Mouse (Mus musculus) gastrocnemius, postnatal 36 days (tissue): ENCODE results near the gene Tmem167b. TPM values are rescaled to one million over a fixed set of nuclear protein-coding genes. Genes with fewer than 3 reads are reported as not detected.
"Not testable (repeated sequence)": the region's sequence is repeated elsewhere in the genome, so short reads cannot be mapped to it uniquely, and the experiment has no call there.

Experiments used
- DNase-seq, 2 experiments: peaks; one replicate each; pipeline ENCODE4 v3.0.0; 2022
- intact Hi-C: fragments of 180-260 bp; cut with DNase I; formaldehyde crosslinking; loops from one replicate; pipeline ENCODE4 v1.15.1; 2025
- long read RNA-seq, 2 experiments: library from polyadenylated mRNA; stranded (forward); transcript quantifications; one replicate each; pipeline ENCODE4 v2.0.0; 2021
- total RNA-seq, 2 experiments: library from RNA; stranded (reverse); gene quantifications; 2 replicates each; pipeline ENCODE4 v1.2.3; 2021

Gene Tmem167b
- 10 to 100 TPM; 12.3 to 14.0 TPM for total RNA-seq
- long read RNA-seq, experiment 1, transcript Tmem167b-201 (3 exons, 2,864 nt) = major isoform, 11 of 13 reads
- long read RNA-seq, experiment 1, partial matches to known transcripts = 2 of 13 reads
- long read RNA-seq, experiment 1, other reads (novel, unspliced or antisense) = 0 of 13 reads
- long read RNA-seq, experiment 2, transcript Tmem167b-201 (3 exons, 2,864 nt) = major isoform, 5 of 10 reads
- long read RNA-seq, experiment 2, partial matches to known transcripts = 0 of 10 reads
- long read RNA-seq, experiment 2, other reads (novel, unspliced or antisense) = 5 of 10 reads

DNA sequence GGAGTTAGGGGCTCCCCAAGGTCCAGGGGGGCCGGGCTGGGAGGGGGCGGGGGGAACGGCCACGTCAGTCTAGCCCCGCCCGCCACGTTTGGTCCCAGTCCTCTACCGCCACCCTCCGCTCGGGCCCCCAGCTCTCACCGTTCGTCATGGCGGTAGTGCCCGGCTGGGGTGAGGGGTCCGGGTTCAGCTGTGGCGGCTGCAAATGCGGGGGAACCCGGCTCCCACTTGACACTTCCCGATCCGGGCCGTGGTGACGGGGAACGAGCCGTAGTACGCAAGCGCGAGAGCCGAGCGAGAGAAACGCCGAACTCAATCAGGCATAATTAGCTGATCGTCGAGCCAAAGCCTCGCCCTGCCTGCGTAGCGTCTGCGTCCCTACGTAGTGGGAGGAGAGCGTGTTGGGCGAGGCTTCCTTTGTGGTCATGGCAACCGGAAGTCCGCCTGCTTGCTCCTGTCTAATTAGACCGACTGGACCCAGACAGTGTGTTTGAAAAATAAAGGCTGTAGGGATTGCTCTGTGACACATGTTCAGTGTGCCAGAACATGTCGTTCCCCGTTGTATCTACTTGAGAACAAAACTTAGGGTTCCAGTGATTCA, at the start of gene Tmem167b:
Gene Tmem167b, minus strand, starts transcription at position 334 of the 598 bp plus-strand sequence.
- intact Hi-C loops = loop anchor here (2.0 to 5.0 kb wide), 2 partner anchors 90 to 161 kb away; partner anchors contain the start of gene Clcc1
- peak; percentile 94 to 95 for DNase-seq

DNA sequence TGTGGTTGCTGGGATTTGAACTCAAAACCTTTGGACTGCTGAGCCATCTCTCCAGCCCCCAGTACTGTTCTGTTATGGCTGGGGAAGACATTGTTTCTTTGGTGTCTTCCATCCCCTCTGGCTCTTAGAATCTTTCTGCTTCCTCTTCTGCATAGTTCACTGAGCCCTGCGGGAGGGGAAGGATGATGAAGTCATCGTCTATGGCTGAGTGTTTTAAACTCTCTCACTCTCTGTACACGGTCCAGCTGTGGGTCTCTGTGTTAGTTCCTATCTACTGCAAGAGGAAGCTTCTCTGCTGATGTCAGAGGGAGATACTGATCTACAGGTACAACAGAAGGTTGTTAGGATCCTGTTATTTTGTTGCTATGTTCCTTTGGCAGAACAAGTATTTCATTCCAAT, 46.6 kb upstream of the Tmem167b start:
- DNase-seq = no peak
- intact Hi-C loops = no loop called here

DNA sequence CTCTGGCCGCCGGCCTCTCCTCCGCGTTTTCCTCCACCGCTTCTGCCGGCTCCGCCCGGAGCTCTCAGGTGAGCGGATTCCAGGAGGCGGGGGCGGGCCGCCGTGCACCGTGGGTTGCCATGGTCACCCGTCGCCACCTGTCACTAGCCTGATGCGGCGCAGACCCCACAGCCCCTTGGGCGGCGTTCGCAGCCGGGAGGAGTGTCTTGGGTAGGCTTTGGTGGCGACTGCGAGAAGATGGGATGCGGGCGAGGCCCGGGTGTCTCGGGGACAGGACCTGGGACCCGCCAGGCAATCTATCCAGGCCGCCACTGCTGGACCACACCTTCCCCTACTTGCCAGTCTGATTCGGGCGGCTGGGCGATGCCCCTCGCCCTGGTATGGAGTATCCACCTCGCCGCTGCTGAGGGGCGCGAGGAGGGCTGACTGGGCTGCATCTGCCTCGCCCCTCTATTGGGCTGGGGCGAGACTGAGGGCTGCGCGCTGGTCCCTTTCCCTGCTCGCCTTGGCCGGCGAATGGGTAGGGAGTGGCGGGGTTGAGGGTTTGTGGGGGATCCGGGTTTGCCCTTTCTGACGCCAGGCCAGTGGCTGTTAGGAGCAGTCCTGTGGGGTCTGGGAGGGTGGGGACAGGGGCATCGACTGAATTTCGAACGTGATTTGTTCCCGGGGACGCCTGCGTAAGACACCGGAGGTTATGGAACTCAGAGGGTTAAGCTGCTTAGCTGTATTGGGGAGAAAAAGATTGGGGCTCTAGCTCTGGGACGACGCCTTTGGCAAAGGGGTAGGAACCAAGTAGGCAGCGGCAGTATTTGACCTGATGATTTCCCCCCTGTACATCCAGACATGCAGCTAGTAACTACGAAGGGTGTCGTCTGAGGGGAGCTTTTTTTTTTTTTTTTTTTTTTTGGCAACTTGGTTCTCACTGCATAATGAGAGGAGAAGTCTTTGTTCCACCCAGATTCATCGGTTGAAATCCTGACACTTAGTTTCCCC, 29.6 kb upstream of the Tmem167b start:
- no peak for DNase-seq
- intact Hi-C loops = loop anchor here (5.0 kb wide), 1 partner anchor 60 kb away; the partner anchor contains the start of gene Clcc1

GRCm38 (mm10) chr3:108590786-108591529, 28.7 kb upstream of the Tmem167b start, which contains the start of gene Wdr47:
Gene Wdr47, plus strand, starts transcription at chr3:108591279.
- DNase-seq = peak; percentile 90 to 93
- intact Hi-C loops = loop anchor here (5.0 kb wide), 1 partner anchor 61 kb away; the partner anchor contains the start of gene Clcc1

- intact Hi-C loops = no loop called here
- DNase-seq = no peak
Measured at GRCm38 (mm10) chr3:108588446-108588845, 26.2 kb upstream of the Tmem167b start.

DNA sequence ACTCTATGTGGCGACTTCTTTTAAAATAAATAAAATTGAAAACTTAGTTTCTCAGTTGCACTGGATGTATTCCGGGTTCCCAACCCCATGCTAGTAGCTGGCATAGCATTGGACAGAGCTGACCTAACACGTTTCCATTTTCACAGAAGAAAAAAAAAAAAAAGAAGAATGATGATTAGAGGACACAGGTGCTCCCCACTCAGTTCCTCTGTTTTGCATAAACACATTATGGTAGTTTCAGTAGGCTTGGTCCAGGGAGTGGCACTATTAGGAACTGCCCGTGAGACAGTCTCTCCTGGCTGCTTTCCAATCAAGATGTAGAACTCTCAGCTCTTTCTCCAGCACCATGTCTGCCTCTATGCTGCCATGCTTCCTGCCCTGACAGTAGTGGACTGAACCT, 22.3 kb upstream of the Tmem167b start:
- DNase-seq = no peak
- intact Hi-C loops = no loop called here

DNA sequence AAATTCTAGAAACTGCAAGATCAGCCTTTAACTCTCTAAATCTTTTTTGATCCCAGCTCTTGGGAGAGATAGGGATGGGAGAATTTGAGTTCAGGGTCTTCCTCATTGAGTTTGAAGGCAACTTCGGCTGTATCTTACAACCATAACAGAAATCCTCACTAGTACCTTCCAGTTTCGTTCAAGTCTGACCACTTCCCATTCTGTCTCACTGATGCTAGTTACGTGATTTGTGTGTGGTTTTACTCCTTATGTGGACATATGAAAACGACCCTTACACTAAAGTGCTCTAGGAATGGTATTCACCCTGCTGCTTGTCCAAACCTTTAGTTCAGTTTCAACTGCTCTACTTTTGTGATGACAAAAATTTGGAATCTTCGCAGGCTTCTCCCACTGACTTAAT, 11.8 kb upstream of the Tmem167b start:
- DNase-seq = no peak
- intact Hi-C loops = no loop called here

- no peak for DNase-seq
- intact Hi-C loops = no loop called here
Measured at GRCm38 (mm10) chr3:108572309-108573010, 10.2 kb upstream of the Tmem167b start.

- intact Hi-C loops = no loop called here
- peak; percentile 94 to 97 for DNase-seq
Measured at GRCm38 (mm10) chr3:108571443-108572294, 9.4 kb upstream of the Tmem167b start, which contains the start of gene Taf13. Gene Taf13, plus strand, starts transcription at chr3:108571698.

- DNase-seq = no peak
- intact Hi-C loops = no loop called here
Measured at GRCm38 (mm10) chr3:108570813-108571212, 8.5 kb upstream of the Tmem167b start.

DNA sequence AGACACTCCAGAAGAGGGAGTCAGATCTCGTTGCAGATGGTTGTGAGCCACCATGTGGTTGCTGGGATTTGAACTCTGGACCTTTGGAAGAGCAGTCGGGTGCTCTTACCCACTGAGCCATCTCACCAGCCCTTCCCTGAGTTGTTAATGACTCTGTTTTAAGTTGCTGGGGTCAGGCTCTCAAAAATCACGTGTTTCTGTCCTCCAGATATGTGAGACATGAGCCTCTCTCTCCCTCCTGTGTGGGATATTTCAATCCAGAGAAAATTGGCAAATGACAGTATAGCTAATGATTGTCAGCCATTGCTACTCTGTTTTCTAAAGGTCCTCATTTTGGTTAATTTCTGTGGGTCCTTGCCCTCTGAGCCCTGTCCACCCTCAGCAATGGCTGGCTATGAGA, 7.4 kb upstream of the Tmem167b start:
- intact Hi-C loops = loop anchor here (5.0 kb wide), 1 partner anchor 102 kb away; no protein-coding TSS in a partner anchor
- not testable (repeated sequence) for DNase-seq

DNA sequence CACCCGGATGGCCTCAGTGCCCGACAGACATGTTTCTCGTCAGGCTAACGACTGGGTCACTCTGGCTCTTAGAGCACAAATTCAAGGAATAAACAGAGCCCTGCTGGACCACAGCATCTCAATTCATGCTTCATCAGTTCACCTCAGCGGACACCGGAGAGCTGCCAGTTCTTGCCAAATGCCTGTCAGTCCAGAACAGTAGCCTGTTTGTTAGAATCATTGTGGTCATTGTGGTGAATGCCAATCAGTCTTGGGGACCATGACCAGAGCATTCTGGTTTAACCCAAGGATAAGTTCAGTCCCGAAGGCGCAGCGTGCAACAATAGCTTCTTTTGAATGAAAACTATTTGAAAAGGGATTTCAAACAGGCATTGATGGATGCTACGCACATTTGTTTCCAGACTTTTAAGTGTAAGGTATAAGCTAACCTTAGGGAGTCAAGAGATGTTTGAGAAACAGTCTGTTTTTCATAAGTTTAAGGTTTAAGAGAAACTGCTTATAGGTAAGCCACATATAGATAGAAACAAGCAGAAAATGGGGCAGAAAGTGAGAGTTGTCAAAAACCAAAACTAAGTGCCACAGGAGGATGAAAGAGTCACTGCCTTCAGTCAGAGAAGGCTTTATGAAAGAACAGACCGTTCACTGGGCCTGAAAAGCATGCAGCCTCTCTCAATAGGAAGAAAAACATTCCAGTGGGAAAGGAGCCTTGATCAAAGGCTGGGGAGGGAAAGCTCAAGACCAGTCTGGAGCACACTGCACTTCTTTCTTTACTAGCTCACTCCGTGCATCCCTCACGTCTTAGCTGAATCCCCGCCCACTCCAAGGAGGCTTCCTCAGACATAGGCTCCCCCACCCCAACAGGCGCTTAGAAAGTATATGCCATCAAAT, 6.0 kb upstream of the Tmem167b start:
- DNase-seq = no peak
- intact Hi-C loops = loop anchor here (5.0 kb wide), 1 partner anchor 101 kb away; no protein-coding TSS in a partner anchor

DNA sequence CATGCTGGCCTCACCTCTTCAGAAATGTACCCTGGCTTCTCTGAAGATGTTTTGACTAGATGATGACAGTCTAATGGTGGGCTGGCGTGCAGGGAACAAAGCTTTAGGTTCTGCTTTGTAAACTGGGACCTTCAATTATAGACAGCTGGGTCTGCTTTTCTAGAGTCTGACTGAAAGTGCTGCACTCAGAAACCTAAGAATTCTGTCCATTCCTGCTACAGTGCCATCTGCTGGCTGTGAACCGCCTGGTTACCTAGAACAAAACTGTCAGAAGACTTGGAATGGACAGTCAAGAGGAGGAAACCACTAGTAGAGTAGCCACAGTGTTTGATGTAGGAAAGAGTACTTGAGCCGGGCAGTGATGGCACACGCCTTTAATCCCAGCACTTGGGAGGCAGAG, 1.0 kb upstream of the Tmem167b start:
- peak; percentile 69 to 73 for DNase-seq
- intact Hi-C loops = loop anchor here (2.0 to 5.0 kb wide), 2 partner anchors 89 to 163 kb away; partner anchors contain the start of gene Clcc1

- no peak for DNase-seq
- intact Hi-C loops = loop anchor here (2.0 to 5.0 kb wide), 2 partner anchors 89 to 162 kb away; partner anchors contain the start of gene Clcc1
Measured at GRCm38 (mm10) chr3:108562777-108563271, 558 bp upstream of the Tmem167b start.

- intact Hi-C loops = no loop called here
- no peak for DNase-seq
Measured at GRCm38 (mm10) chr3:108557888-108558287, 4.4 kb downstream of the Tmem167b start.

DNA sequence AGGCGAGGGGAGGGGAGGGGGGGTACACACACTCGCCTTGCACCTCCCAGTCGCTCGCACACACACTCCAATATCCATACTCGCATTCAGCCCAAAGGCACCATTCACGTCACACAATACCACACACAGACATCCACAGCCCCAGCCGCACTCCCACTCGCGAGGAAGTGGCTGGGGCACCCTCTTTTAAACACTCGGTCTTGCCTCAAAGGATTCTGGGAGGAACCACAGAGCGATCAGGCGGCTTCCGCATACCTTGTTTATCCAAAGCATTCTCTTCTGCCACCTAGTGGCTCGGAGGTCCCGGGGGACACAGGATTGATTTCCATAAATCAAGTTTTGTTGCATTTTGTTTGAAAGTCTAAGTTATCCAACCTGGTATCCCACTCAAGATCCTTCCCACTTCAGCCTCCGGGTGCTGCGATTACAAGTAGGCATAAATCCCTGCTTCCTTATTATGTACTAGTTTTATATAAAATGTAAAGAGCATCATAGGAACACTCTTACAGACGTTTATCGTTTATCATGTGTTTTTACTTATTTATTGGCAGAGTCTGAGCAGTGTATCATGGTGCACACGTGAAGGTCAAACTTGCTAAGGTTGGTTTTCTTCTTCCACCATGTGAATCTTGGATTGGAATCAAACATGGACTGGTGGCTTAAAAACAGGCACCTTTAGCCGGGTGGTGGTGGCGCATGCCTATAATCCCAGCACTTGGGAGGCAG, 7.5 kb downstream of the Tmem167b start:
- intact Hi-C loops = loop anchor here (1.0 to 5.0 kb wide), 2 partner anchors 35 to 87 kb away; no protein-coding TSS in a partner anchor
- DNase-seq = peak; percentile 85 to 90
